Mouse (Mus musculus) kidney, embryonic 16.5 days (tissue): Measurements from ENCODE around the gene Tmem86a. TPM values are rescaled to one million over a fixed set of nuclear protein-coding genes. Genes with fewer than 3 reads are reported as not detected.
"Not testable (repeated sequence)": the region's sequence is repeated elsewhere in the genome, so short reads cannot be mapped to it uniquely, and the experiment has no call there.

Experiments
- ATAC-seq: fragments of 200-750 bp; cut with Nextera tagmentation; 2 replicates; pipeline ENCODE4 v1.8.0; 2017; ENCODE audit warnings: moderate TSS enrichment; ENCODE audit not compliant: low FRiP score, low TSS enrichment
- H3K27ac ChIP-seq: fragments of 300-500 bp; sonication (generic); 2 replicates; pipeline ENCODE4 v1.5.1; 2014; ENCODE audit warnings: low read length
- H3K27me3 ChIP-seq: fragments of 300-500 bp; sonication (generic); 2 replicates; pipeline ENCODE4 v1.6.1; 2014; ENCODE audit warnings: low read length, control low read depth, mixed read lengths; ENCODE audit not compliant: insufficient read depth
- H3K36me3 ChIP-seq: fragments of 300-500 bp; sonication (generic); 2 replicates; pipeline ENCODE4 v1.6.1; 2014; ENCODE audit warnings: low read length, control low read depth, mixed read lengths; ENCODE audit not compliant: insufficient read depth
- H3K4me1 ChIP-seq: fragments of 300-500 bp; sonication (generic); 2 replicates; pipeline ENCODE4 v1.6.1; 2014; ENCODE audit warnings: low read length, control low read depth, mixed read lengths; ENCODE audit not compliant: insufficient read depth
- H3K4me2 ChIP-seq: fragments of 300-500 bp; sonication (generic); replicated peaks from 2 replicates; pipeline ENCODE4 v1.6.1; 2014; ENCODE audit warnings: low read depth, low read length
- H3K4me3 ChIP-seq: fragments of 300-500 bp; sonication (generic); 2 replicates; pipeline ENCODE4 v1.5.1; 2014; ENCODE audit warnings: mild to moderate bottlenecking, low read length
- H3K9ac ChIP-seq: fragments of 300-500 bp; sonication (generic); replicated peaks from 2 replicates; pipeline ENCODE4 v1.6.1; 2014; ENCODE audit warnings: low read length
- H3K9me3 ChIP-seq: fragments of 300-500 bp; sonication (generic); 2 replicates; pipeline ENCODE4 v1.6.1; 2016; ENCODE audit warnings: low read length, control low read depth
- WGBS: fragments of 180-500 bp; shearing (Covaris S2); extraction: QIAGEN DNeasy Blood & Tissue Kit; methylation state at CpG from one replicate; pipeline ENCODE4 v1.1.7; 2014; 5-methylcytosine and 5-hydroxymethylcytosine counted together
- polyA plus RNA-seq: library from polyadenylated mRNA; unstranded; fragments of >200 nt; fragmentation: Nextera tagmentation; extraction: Ambion mirVana; gene quantifications from 2 replicates; pipeline ENCODE4 v1.2.1, GENCODE M21; 2015

Tmem86a gene
- polyA plus RNA-seq, 1 experiment from 2014 or later: 35.8 TPM

DNA sequence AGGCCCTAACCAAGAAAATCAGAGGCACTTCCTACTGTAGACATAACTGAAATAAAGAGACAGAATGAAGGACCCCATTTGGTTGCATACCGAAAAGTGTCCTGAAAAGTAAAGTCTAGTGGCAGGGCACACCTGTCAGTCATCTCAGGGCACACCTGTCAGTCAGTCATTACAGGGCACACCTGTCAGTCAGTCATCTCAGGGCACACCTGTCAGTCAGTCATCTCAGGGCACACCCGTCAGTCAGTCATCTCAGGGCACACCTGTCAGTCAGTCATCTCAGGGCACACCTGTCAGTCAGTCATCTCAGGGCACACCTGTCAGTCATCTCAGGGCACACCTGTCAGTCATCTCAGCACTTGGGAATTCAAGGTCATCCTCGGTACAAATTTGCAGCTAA lies 23.5 kb upstream of the Tmem86a start:
- H3K9me3 ChIP-seq, ATAC-seq, H3K4me2 ChIP-seq, H3K4me3 ChIP-seq, H3K36me3 ChIP-seq, H3K9ac ChIP-seq, H3K4me1 ChIP-seq, H3K27ac ChIP-seq, H3K27me3 ChIP-seq: not testable (repeated sequence)
- WGBS: 80% methylated on average over 3 of the region's 3 CpGs

DNA sequence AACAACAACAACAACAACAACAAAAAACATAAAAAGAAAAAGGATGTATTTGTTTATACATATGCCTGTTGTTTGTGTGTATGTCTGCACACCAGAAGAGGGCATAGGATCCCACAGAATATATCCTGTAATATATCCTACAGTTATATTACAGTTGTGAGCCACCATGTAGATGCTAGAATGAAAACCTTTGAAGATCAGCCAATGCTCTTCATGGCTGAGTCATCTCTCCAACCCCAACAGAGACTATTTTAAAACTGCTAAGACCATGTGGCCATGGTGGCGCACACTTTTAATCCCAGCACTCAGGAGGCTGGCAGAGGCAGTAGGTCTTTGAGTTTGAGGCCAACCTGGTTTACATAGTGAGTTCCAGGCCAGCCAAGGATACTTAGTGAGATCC lies 22.9 kb upstream of the Tmem86a start:
- no peaks in the 10 kb centered on the region for H3K4me1 ChIP-seq
- ATAC-seq: no peak
- WGBS: 100% methylated on average over 1 of the region's 1 CpGs

DNA sequence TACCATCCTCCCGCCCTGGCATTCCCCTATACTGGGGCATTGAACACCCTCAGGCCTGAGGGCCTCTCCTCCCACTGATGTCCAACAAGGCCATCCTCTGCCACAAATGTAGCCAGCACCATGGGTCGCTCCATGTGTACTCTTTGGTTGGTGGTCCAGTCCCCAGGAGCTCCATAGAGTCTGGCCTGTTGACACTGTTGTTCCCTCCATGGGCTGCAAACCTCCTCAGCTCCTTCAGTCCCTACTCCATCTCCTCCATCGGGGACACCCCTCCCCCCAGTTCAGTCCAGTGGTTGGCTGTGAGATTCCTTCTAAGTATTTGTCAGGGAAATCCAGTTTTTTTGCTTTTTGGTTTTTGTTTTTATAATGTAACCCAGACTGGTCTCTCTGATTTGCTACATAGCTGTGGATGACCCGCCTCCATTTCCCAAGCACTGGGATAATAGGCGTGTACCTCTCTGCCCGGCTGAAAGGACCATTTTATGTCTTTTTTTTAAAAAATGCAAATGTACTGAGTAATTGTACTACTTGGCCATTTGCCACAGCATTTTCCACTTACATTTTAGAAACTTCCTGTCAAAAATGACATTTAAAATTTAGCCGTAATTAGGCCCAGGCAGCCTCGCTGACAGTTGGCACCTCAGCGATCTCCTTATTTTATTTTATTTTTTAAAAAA lies 19.7 kb upstream of the Tmem86a start:
- Histone ChIP-seq H3K27me3 (no peaks in the 10 kb centered on the region), H3K9ac (no peak overlapping the region), H3K4me2 (no peak overlapping the region), H3K36me3 (no peaks in the 10 kb centered on the region), H3K27ac (0 out of 2 replicates have a peak overlapping the region, but pooled peaks have one; percentile 29), H3K4me3 (no peak overlapping the region), H3K9me3 (no peaks in the 10 kb centered on the region), H3K4me1 (no peaks in the 10 kb centered on the region)
- ATAC-seq: no peak; the same call in 1 of the 2 replicates
- WGBS: 78% methylated on average over 9 of the region's 9 CpGs

More for the DNA sequence above, 22.9 kb upstream of the Tmem86a start:
- H3K4me3 ChIP-seq: no peak overlapping the region
- H3K4me2 ChIP-seq: no peak overlapping the region
- no peak overlapping the region for H3K9ac ChIP-seq
- H3K27ac ChIP-seq: no peak overlapping the region
- no peaks in the 10 kb centered on the region for H3K36me3 ChIP-seq
- H3K9me3 ChIP-seq: no peaks in the 10 kb centered on the region
- H3K27me3 ChIP-seq: no peaks in the 10 kb centered on the region

DNA sequence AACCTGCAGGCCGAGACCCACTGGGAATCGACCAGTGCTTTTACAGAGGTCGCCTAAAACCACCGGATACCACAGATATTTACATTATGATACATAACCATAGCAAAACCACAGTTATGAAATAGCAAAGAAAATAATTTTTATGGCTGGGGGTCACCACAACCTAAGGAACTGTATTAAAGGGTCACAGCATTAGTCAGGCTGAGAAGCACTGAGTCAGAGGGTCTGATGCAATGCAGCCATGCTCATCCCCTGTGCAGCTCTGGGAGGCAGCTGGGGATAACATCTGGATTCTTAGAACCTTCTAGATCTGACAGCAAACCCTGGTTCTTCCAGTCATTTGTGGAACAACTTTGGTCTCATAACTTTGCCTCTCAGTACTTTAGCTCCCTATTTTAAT lies 19.0 kb upstream of the Tmem86a start:
- Histone ChIP-seq H3K4me3 (no peak overlapping the region), H3K4me2 (no peak overlapping the region), H3K27me3 (no peaks in the 10 kb centered on the region), H3K4me1 (no peaks in the 10 kb centered on the region), H3K27ac (no peak overlapping the region), H3K9ac (no peak overlapping the region), H3K9me3 (no peaks in the 10 kb centered on the region), H3K36me3 (no peaks in the 10 kb centered on the region)
- WGBS: 84% methylated on average over 4 of the region's 4 CpGs
- ATAC-seq: no peak

DNA sequence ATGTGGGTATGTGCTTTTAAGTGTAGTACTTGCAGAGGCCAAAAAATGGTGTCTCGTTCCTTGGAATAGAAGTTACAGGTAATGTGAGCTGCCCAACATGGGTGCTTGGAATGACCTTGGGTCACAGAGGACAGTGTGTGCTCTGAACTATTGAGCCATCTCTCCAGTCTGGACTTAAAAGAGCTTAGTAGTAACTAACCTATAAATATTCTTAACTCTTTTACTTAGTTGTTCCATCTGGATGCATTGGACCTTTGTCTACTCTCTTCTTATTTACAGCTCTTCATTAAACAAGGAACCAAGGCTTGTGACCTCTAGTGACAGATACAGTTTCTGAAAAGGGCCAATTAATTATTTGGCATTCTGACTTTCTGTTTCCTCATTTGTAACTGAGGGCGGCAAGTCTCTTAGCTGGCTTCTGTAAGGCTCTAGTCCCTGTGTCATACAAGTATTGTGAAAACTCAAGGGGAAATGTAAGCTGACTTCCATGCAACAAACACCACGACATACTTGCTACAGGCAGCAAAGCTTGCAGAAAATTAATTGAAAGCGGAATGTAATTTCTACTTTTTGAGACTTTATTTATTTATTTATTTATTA lies 15.5 kb upstream of the Tmem86a start:
- Histone ChIP-seq H3K4me1 (no peaks in the 10 kb centered on the region), H3K9me3 (no peaks in the 10 kb centered on the region), H3K36me3 (no peaks in the 10 kb centered on the region), H3K4me3 (no peak overlapping the region), H3K27me3 (no peaks in the 10 kb centered on the region), H3K9ac (no peak overlapping the region), H3K4me2 (no peak overlapping the region), H3K27ac (no peak overlapping the region)
- 60% methylated on average over 4 of the region's 4 CpGs for whole genome bisulfite sequencing
- ATAC-seq: no peak

DNA sequence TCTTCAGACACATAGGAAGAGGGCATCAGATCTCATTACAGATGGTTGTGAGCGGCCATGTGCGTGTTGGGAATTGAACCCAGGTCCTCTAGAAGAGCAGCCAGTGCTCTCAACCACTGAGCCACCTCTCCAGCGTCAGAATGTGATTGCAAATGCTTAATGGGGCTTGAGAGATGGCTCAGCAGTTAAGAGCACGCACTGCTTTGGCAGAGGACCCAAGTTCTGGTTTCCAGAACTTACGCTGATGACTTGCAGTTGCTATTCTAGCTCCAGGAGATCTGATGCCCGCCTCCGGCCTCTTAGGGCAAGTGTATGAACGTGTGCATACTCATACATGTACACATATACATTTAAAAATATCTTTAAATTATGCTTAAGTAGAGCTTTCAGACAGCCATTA lies 15.0 kb upstream of the Tmem86a start:
- WGBS: 58% methylated on average over 8 of the region's 8 CpGs
- no peak for ATAC-seq
- no peaks in the 10 kb centered on the region for H3K9me3 ChIP-seq

DNA sequence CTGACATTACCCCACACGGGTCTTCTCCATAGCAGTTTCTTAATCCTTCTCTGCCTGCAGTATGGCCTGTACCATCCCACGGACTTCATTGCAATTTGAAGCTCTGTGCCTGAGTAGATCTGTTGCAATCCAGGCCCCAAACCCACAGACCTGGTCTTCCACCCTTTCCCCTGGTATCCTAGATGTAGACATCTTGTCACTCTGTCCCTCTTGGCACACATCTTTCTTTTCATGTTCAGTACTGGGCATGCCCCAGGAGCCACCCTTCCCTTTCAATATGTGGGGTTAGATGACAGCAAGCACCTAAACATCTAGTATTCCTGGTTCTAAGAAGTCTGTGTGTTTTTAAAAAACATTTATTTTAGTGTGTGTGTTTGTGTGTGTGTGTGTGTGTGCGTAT lies 8.7 kb upstream of the Tmem86a start:
- 79% methylated on average over 3 of the region's 3 CpGs for WGBS
- Histone ChIP-seq H3K27ac (no peak overlapping the region), H3K27me3 (no peaks in the 10 kb centered on the region), H3K36me3 (no peaks in the 10 kb centered on the region), H3K9me3 (no peaks in the 10 kb centered on the region), H3K4me2 (no peak overlapping the region), H3K9ac (no peak overlapping the region), H3K4me1 (no peaks in the 10 kb centered on the region; the same call in 1 of the 2 replicates), H3K4me3 (no peak overlapping the region)
- no peak for ATAC-seq

More for the DNA sequence above, 15.0 kb upstream of the Tmem86a start:
- Histone ChIP-seq H3K36me3 (no peaks in the 10 kb centered on the region), H3K27ac (no peak overlapping the region), H3K9ac (no peak overlapping the region), H3K4me2 (no peak overlapping the region), H3K4me3 (no peak overlapping the region), H3K4me1 (no peaks in the 10 kb centered on the region), H3K27me3 (no peaks in the 10 kb centered on the region)

- ATAC-seq: peak; percentile 46; the same call in 1 of the 2 replicates
- no peaks in the 10 kb centered on the region for H3K9me3 ChIP-seq
- no peaks in the 10 kb centered on the region for H3K36me3 ChIP-seq
- H3K4me1 ChIP-seq: no peaks in the 10 kb centered on the region; the same call in 1 of the 2 replicates
- H3K4me3 ChIP-seq: no peak overlapping the region
- H3K27ac ChIP-seq: peak overlapping the region; percentile 86
- no peak overlapping the region for H3K4me2 ChIP-seq
- 72% methylated on average over 4 of the region's 4 CpGs for WGBS
- no peak overlapping the region for H3K9ac ChIP-seq
- no peaks in the 10 kb centered on the region for H3K27me3 ChIP-seq
Observed at GRCm38 (mm10) chr7:47042121-47042520, 8.3 kb upstream of the Tmem86a start.

- no peaks in the 10 kb centered on the region for H3K36me3 ChIP-seq
- no peak overlapping the region; the same call in 1 of the 2 replicates for H3K4me2 ChIP-seq
- WGBS: 31% methylated on average over 6 of the region's 6 CpGs
- H3K9me3 ChIP-seq: no peaks in the 10 kb centered on the region
- H3K27me3 ChIP-seq: no peaks in the 10 kb centered on the region
- H3K4me1 ChIP-seq: no peaks in the 10 kb centered on the region; the same call in 1 of the 2 replicates
- no peak overlapping the region for H3K4me3 ChIP-seq
- peak overlapping the region; percentile 86 for H3K27ac ChIP-seq
- peak; percentile 91 for ATAC-seq
- H3K9ac ChIP-seq: no peak overlapping the region
Observed at GRCm38 (mm10) chr7:47042823-47043490, 7.4 kb upstream of the Tmem86a start.

- H3K4me1 ChIP-seq: peaks cover 29% of the 10 kb centered on the region
- under 1% methylated on average over 34 of the region's 34 CpGs for WGBS
- no peaks in the 10 kb centered on the region for H3K9me3 ChIP-seq
- H3K36me3 ChIP-seq: peaks cover 3% of the 10 kb centered on the region; the same call in 1 of the 2 replicates
- peak; percentile 65 for ATAC-seq
- H3K27me3 ChIP-seq: no peaks in the 10 kb centered on the region
- H3K4me3 ChIP-seq: peak overlapping the region; percentile 85
- peak overlapping the region; percentile 84 for H3K4me2 ChIP-seq
- H3K27ac ChIP-seq: peak overlapping the region; percentile 97
- H3K9ac ChIP-seq: peak overlapping the region; percentile 87
Observed at GRCm38 (mm10) chr7:47050766-47051165, 365 bp downstream of the Tmem86a start.
